Mouse (Mus musculus): Measurements from ENCODE around the gene Oip5. TPM values are rescaled to one million over a fixed set of nuclear protein-coding genes. Genes with fewer than 3 reads are reported as not detected.
"Not testable (repeated sequence)": the region's sequence is repeated elsewhere in the genome, so short reads cannot be mapped to it uniquely, and the experiment has no call there.

Gene Oip5
- 1 to 10 TPM; 2.6 to 4.6 TPM for polyA plus RNA-seq (2017; shearing (Covaris generic))

- peak; percentile 99 for ATAC-seq
Observed at GRCm38 (mm10) chr2:119618199-119618982, at the start of gene Oip5, which contains the start of gene Nusap1. TSS of gene Oip5 (minus strand) at chr2:119618469. TSS of gene Nusap1 (plus strand) at chr2:119618298.

GRCm38 (mm10) chr2:119665744-119666143 is 47.5 kb upstream of the Oip5 start:
- not testable (repeated sequence) for ATAC-seq

GRCm38 (mm10) chr2:119662220-119663182 is 44.2 kb upstream of the Oip5 start, which contains the start of gene Ndufaf1:
TSS of gene Ndufaf1 (minus strand) at chr2:119662827.
- ATAC-seq = peak; percentile 89

- ATAC-seq = no peak
Observed at GRCm38 (mm10) chr2:119644254-119644653, 26.0 kb upstream of the Oip5 start.

GRCm38 (mm10) chr2:119641214-119641912 is 23.1 kb upstream of the Oip5 start:
- peak; percentile 86 for ATAC-seq

- no peak for ATAC-seq
Observed at GRCm38 (mm10) chr2:119636781-119637180, 18.5 kb upstream of the Oip5 start.

GRCm38 (mm10) chr2:119621302-119621701 is 3.0 kb upstream of the Oip5 start:
- no peak for ATAC-seq

- not testable (repeated sequence) for ATAC-seq
Observed at GRCm38 (mm10) chr2:119619002-119619401, 733 bp upstream of the Oip5 start.

- ATAC-seq = no peak
Observed at GRCm38 (mm10) chr2:119617841-119618198, 449 bp downstream of the Oip5 start.

- ATAC-seq = no peak
Observed at GRCm38 (mm10) chr2:119607023-119607422, 11.2 kb downstream of the Oip5 start.

GRCm38 (mm10) chr2:119605361-119605973 is 12.8 kb downstream of the Oip5 start:
- no peak for ATAC-seq

- no peak for ATAC-seq
Observed at GRCm38 (mm10) chr2:119603909-119604308, 14.4 kb downstream of the Oip5 start.

- no peak for ATAC-seq
Observed at GRCm38 (mm10) chr2:119602488-119602887, 15.8 kb downstream of the Oip5 start.

- ATAC-seq = not testable (repeated sequence)
Observed at GRCm38 (mm10) chr2:119601575-119601974, 16.7 kb downstream of the Oip5 start.

- no peak for ATAC-seq
Observed at GRCm38 (mm10) chr2:119601027-119601426, 17.2 kb downstream of the Oip5 start.

- ATAC-seq = no peak
Observed at GRCm38 (mm10) chr2:119596781-119597330, 21.4 kb downstream of the Oip5 start.

- no peak for ATAC-seq
Observed at GRCm38 (mm10) chr2:119595308-119595707, 23.0 kb downstream of the Oip5 start.

- peak; percentile 99 for ATAC-seq
Observed at GRCm38 (mm10) chr2:119594113-119594981, 23.9 kb downstream of the Oip5 start.

GRCm38 (mm10) chr2:119593765-119594112 is 24.5 kb downstream of the Oip5 start:
- peak; percentile 5 for ATAC-seq

- no peak for ATAC-seq
Observed at GRCm38 (mm10) chr2:119591247-119591646, 27.0 kb downstream of the Oip5 start.

- peak; percentile 85 for ATAC-seq
Observed at GRCm38 (mm10) chr2:119587383-119587782, 30.9 kb downstream of the Oip5 start.

Measured in CD4-positive, CD25-positive, alpha-beta regulatory T cell, adult 4 months (primary cell).